Mouse (Mus musculus) G1E (cell line): ENCODE results near the gene Map2k4.

Source experiments
- CTCF ChIP-seq: IDR thresholded peaks from 2 replicates; pipeline ENCODE4 v1.5.1; 2012; ENCODE audit warnings: low read depth, low read length, inconsistent platforms, mixed read lengths
- POLR2AphosphoS5 ChIP-seq: IDR thresholded peaks from 2 replicates; pipeline ENCODE4 v1.6.1; 2012; ENCODE audit warnings: low read depth, low read length, inconsistent platforms; ENCODE audit not compliant: insufficient replicate concordance
- TAL1 ChIP-seq: conservative IDR thresholded peaks from 2 replicates; pipeline ENCODE4 v1.6.1; 2012; ENCODE audit warnings: low read depth, low read length, inconsistent platforms, mixed read lengths

GRCm38 (mm10) chr11:65719960-65720359, 68.1 kb downstream of the Map2k4 start:
- TF ChIP-seq CTCF (no peak), TAL1 (no peak), POLR2AphosphoS5 (no peak)
